Mouse (Mus musculus): ENCODE results near the gene Kif5a. TPM values are rescaled to one million over a fixed set of nuclear protein-coding genes. Genes with fewer than 3 reads are reported as not detected.

Kif5a gene
- polyA plus RNA-seq, 2 experiments = 2.8 to 9.7 TPM

GRCm38 (mm10) chr10:127279730-127280129, 16.6 kb upstream of the Kif5a start:
- TF ChIP-seq POLR2A (IDR thresholded peaks at IDR 0.05; ENCODE audit: borderline replicate concordance, extremely low read depth, insufficient read depth, insufficient read length) = no peak
- Histone ChIP-seq H3K4me1 (ENCODE audit: control insufficient read depth, insufficient read depth, low read length) (no peaks in the 10 kb centered on the region), H3K27me3 (ENCODE audit: control insufficient read depth, insufficient read depth, low read length) (no peaks in the 10 kb centered on the region), H3K27ac (replicated peaks; ENCODE audit: low read depth, low read length) (no peak overlapping the region), H3K9me3 (ENCODE audit: control insufficient read depth, low read length) (no peaks in the 10 kb centered on the region), H3K36me3 (ENCODE audit: control insufficient read depth, insufficient read depth, low read length) (peaks cover 98% of the 10 kb centered on the region), H3K4me2 (replicated peaks; ENCODE audit: low read depth, low read length, severe bottlenecking) (no peak overlapping the region), H3K9ac (ENCODE audit: low read depth, low read length, severe bottlenecking) (no peak overlapping the region), H3K4me3 (replicated peaks; ENCODE audit: low read length) (no peak overlapping the region)
- ATAC-seq (ENCODE audit: low FRiP score, low read depth) (no peak), DNase-seq (ENCODE audit: low spot score) (no peak)
- WGBS = 100% methylated on average over 1 of the region's 2 CpGs

GRCm38 (mm10) chr10:127274261-127275022, 11.3 kb upstream of the Kif5a start:
- H3K9me3 ChIP-seq (ENCODE audit: control insufficient read depth, low read length) = no peaks in the 10 kb centered on the region
- no peak for ATAC-seq (ENCODE audit: low FRiP score, low read depth)
- no peak overlapping the region for H3K4me2 ChIP-seq (replicated peaks; ENCODE audit: low read depth, low read length, severe bottlenecking)
- no peaks in the 10 kb centered on the region for H3K27me3 ChIP-seq (ENCODE audit: control insufficient read depth, insufficient read depth, low read length)
- 92% methylated on average over 11 of the region's 11 CpGs for WGBS
- H3K4me3 ChIP-seq (replicated peaks; ENCODE audit: low read length) = no peak overlapping the region
- H3K4me1 ChIP-seq (ENCODE audit: control insufficient read depth, insufficient read depth, low read length) = no peaks in the 10 kb centered on the region
- H3K36me3 ChIP-seq (ENCODE audit: control insufficient read depth, insufficient read depth, low read length) = peaks cover 95% of the 10 kb centered on the region
- H3K27ac ChIP-seq (replicated peaks; ENCODE audit: low read depth, low read length) = no peak overlapping the region
- no peak for TF ChIP-seq POLR2A (IDR thresholded peaks at IDR 0.05; ENCODE audit: borderline replicate concordance, extremely low read depth, insufficient read depth, insufficient read length)
- no peak for DNase-seq (ENCODE audit: low spot score)
- no peak overlapping the region for H3K9ac ChIP-seq (ENCODE audit: low read depth, low read length, severe bottlenecking)

GRCm38 (mm10) chr10:127272371-127272770, 9.2 kb upstream of the Kif5a start:
- ATAC-seq (ENCODE audit: low FRiP score, low read depth) (no peak), DNase-seq (ENCODE audit: low spot score) (no peak)
- H3K27me3 ChIP-seq (ENCODE audit: control insufficient read depth, insufficient read depth, low read length) = no peaks in the 10 kb centered on the region
- no peaks in the 10 kb centered on the region for H3K9me3 ChIP-seq (ENCODE audit: control insufficient read depth, low read length)
- H3K9ac ChIP-seq (ENCODE audit: low read depth, low read length, severe bottlenecking) = no peak overlapping the region
- no peak overlapping the region for H3K4me2 ChIP-seq (replicated peaks; ENCODE audit: low read depth, low read length, severe bottlenecking)
- H3K36me3 ChIP-seq (ENCODE audit: control insufficient read depth, insufficient read depth, low read length) = peaks cover 87% of the 10 kb centered on the region
- no peak overlapping the region for H3K27ac ChIP-seq (replicated peaks; ENCODE audit: low read depth, low read length)
- no peak for TF ChIP-seq POLR2A (IDR thresholded peaks at IDR 0.05; ENCODE audit: borderline replicate concordance, extremely low read depth, insufficient read depth, insufficient read length)
- H3K4me3 ChIP-seq (replicated peaks; ENCODE audit: low read length) = no peak overlapping the region
- H3K4me1 ChIP-seq (ENCODE audit: control insufficient read depth, insufficient read depth, low read length) = peaks cover 2% of the 10 kb centered on the region; the same call in 1 of the 2 replicates
- WGBS = 91% methylated on average over 5 of the region's 5 CpGs

GRCm38 (mm10) chr10:127269884-127270283, 6.7 kb upstream of the Kif5a start:
- no peak for ATAC-seq (ENCODE audit: low FRiP score, low read depth)
- H3K36me3 ChIP-seq (ENCODE audit: control insufficient read depth, insufficient read depth, low read length) = peaks cover 62% of the 10 kb centered on the region

GRCm38 (mm10) chr10:127269036-127269435, 5.9 kb upstream of the Kif5a start:
- TF ChIP-seq POLR2A (IDR thresholded peaks at IDR 0.05; ENCODE audit: borderline replicate concordance, extremely low read depth, insufficient read depth, insufficient read length) = no peak
- DNase-seq (ENCODE audit: low spot score) = no peak
- WGBS = 81% methylated on average over 12 of the region's 12 CpGs
- Histone ChIP-seq H3K4me3 (replicated peaks; ENCODE audit: low read length) (no peak overlapping the region), H3K27ac (replicated peaks; ENCODE audit: low read depth, low read length) (no peak overlapping the region), H3K27me3 (ENCODE audit: control insufficient read depth, insufficient read depth, low read length) (no peaks in the 10 kb centered on the region; the same call in 1 of the 2 replicates), H3K9me3 (ENCODE audit: control insufficient read depth, low read length) (no peaks in the 10 kb centered on the region), H3K9ac (ENCODE audit: low read depth, low read length, severe bottlenecking) (no peak overlapping the region), H3K36me3 (ENCODE audit: control insufficient read depth, insufficient read depth, low read length) (peaks cover 54% of the 10 kb centered on the region), H3K4me1 (ENCODE audit: control insufficient read depth, insufficient read depth, low read length) (peaks cover 8% of the 10 kb centered on the region), H3K4me2 (replicated peaks; ENCODE audit: low read depth, low read length, severe bottlenecking) (no peak overlapping the region)
- no peak for ATAC-seq (ENCODE audit: low FRiP score, low read depth)

More at GRCm38 (mm10) chr10:127269884-127270283, 6.7 kb upstream of the Kif5a start:
- 87% methylated on average over 4 of the region's 4 CpGs for WGBS
- H3K4me2 ChIP-seq (replicated peaks; ENCODE audit: low read depth, low read length, severe bottlenecking) = no peak overlapping the region
- H3K9ac ChIP-seq (ENCODE audit: low read depth, low read length, severe bottlenecking) = no peak overlapping the region
- H3K4me1 ChIP-seq (ENCODE audit: control insufficient read depth, insufficient read depth, low read length) = peaks cover 8% of the 10 kb centered on the region
- TF ChIP-seq POLR2A (IDR thresholded peaks at IDR 0.05; ENCODE audit: borderline replicate concordance, extremely low read depth, insufficient read depth, insufficient read length) = no peak
- H3K4me3 ChIP-seq (replicated peaks; ENCODE audit: low read length) = no peak overlapping the region
- H3K9me3 ChIP-seq (ENCODE audit: control insufficient read depth, low read length) = no peaks in the 10 kb centered on the region
- H3K27ac ChIP-seq (replicated peaks; ENCODE audit: low read depth, low read length) = no peak overlapping the region
- H3K27me3 ChIP-seq (ENCODE audit: control insufficient read depth, insufficient read depth, low read length) = no peaks in the 10 kb centered on the region
- DNase-seq (ENCODE audit: low spot score) = no peak
